Mouse (Mus musculus): Measurements from ENCODE around the gene Cxcr5.

DNA sequence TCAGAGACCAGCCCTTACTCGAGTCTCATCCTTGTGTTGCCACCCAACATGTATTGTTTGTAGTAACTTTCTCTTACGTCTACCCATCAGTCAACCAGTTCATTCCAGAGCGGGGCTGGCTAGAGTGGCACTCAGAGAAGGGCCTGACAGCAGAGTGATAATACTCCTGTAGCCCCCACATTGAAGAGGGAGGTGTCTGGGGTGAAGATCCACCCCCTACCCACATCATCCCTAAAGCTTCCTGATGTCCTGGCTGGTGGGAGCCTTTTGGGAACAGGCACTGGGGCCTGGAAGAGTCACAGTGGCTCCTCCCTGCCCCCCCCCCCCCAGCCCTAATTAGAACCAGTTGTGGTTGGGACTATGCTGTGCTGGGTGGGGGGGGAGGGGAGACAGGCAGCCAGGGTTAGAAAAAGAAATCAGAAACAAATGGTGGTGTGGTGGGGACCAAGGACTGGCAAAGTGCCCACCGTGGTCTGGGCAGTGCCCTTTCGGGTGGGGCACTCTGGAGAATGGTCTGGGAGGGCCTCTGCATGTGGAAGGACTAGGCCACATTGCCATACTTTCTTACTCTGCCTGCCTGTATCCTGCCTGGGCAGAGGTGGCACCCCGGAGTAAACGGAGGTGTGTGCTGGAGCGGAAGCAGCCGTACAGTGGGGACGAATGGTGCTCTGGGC is 60.3 kb downstream of the Cxcr5 start:
- TF ChIP-seq GATA1 (IDR thresholded peaks at IDR 0.05; ENCODE audit: borderline replicate concordance, low read length) (no peak), FLI1 (IDR thresholded peaks at IDR 0.05; ENCODE audit: low read length) (no peak)

All from megakaryocyte, embryonic 14.5 days (primary cell).